Mouse (Mus musculus): ENCODE data around the gene Gjc1. TPM values are rescaled to one million over a fixed set of nuclear protein-coding genes. Genes with fewer than 3 reads are reported as not detected.

The Gjc1 gene
- polyA plus RNA-seq, 1 experiment from 2014 or later: 34.7 TPM

DNA sequence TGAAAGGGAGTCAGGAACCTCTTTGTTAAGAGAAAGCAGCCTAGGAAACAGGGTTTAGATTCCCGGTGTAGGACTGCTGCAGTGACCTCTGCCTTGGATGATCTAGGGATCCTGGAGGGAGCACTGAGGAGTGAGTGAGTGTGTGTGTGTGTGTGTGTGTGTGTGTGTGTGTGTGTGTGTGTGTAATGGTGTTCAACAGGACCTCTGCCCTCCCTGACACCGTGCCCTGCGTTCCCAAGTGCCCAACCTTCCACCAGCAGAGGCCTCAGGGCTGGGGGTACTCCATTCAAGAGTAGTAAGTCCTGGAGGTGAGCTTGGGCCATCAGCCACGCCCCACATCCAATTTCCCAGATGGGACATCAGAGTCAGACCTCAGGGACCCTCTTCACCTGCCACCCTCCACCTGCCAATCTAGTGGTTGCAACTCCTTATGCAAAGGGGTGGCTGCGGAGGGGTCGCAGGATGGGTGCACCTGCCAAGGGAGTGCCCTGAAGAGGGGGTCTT lies 58.6 kb downstream of the Gjc1 start:
- Histone ChIP-seq H3K9me3 (ENCODE audit: control insufficient read depth, low read length) (no peaks in the 10 kb centered on the region), H3K4me3 (ENCODE audit: low read depth, low read length) (peak overlapping the region; percentile 48), H3K36me3 (ENCODE audit: control insufficient read depth, insufficient read depth, low read length) (no peaks in the 10 kb centered on the region), H3K4me1 (ENCODE audit: control insufficient read depth, insufficient read depth, low read length) (peaks cover 18% of the 10 kb centered on the region), H3K27me3 (ENCODE audit: control insufficient read depth, insufficient read depth, low read length) (no peaks in the 10 kb centered on the region), H3K9ac (replicated peaks; ENCODE audit: low read depth, low read length) (peak overlapping the region; percentile 65), H3K27ac (ENCODE audit: low read depth, low read length) (peak overlapping the region; percentile 63; the same call in 1 of the 2 replicates), H3K4me2 (ENCODE audit: low read depth, low read length) (peak overlapping the region; percentile 62)
- WGBS: 5% methylated on average over 6 of the region's 6 CpGs
- peak; percentile 23; the same call in 1 of the 2 replicates for ATAC-seq (ENCODE audit: low read depth)

DNA sequence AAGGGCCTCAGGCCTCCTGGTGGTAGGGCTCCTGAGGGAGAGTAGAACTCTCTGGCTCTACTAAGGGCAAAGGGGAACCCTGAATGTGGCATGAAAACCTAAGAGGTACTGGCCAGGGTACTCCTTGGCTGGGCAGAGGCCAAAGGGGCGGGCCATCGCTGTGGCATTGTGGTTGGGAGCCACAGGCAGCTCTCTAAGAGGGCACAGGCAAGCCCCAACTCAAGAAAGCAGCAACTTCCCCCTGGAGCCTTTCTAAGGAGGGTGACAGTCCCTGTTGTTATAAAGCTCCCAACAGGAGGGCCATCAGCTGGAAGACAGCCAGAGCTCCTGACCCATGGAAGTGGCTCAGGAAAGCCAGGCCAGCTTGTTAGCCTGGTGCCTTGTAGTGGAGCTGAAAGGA lies 60.5 kb downstream of the Gjc1 start:
- Histone ChIP-seq H3K4me1 (ENCODE audit: control insufficient read depth, insufficient read depth, low read length) (peaks cover 22% of the 10 kb centered on the region), H3K27ac (ENCODE audit: low read depth, low read length) (no peak overlapping the region), H3K4me2 (ENCODE audit: low read depth, low read length) (no peak overlapping the region), H3K4me3 (ENCODE audit: low read depth, low read length) (no peak overlapping the region), H3K9me3 (ENCODE audit: control insufficient read depth, low read length) (no peaks in the 10 kb centered on the region), H3K9ac (replicated peaks; ENCODE audit: low read depth, low read length) (no peak overlapping the region), H3K27me3 (ENCODE audit: control insufficient read depth, insufficient read depth, low read length) (no peaks in the 10 kb centered on the region), H3K36me3 (ENCODE audit: control insufficient read depth, insufficient read depth, low read length) (no peaks in the 10 kb centered on the region)
- no peak for ATAC-seq (ENCODE audit: low read depth)
- WGBS: 77% methylated on average over 2 of the region's 2 CpGs

DNA sequence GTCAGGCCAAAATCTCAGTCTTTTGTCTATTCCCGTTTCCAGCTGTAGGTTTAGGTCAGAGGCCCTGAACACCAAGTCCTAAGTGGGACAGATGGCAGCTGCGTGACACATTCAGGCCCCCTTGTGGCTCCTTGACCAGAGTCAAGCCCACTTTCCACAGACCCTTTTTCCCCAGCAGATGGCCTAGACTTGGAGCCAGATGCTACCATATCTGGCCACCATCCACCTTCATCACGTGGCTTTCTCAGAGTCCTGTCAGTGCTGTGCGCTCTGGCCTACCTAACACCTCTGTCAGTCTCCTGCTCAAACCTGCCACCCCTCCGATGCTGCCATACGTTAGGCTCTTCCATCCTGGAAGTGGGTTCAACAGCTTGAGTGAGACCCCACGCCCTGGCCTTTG lies 64.1 kb downstream of the Gjc1 start:
- no peaks in the 10 kb centered on the region for H3K36me3 ChIP-seq (ENCODE audit: control insufficient read depth, insufficient read depth, low read length)
- no peak for ATAC-seq (ENCODE audit: low read depth)
- no peaks in the 10 kb centered on the region for H3K27me3 ChIP-seq (ENCODE audit: control insufficient read depth, insufficient read depth, low read length)
- H3K27ac ChIP-seq (ENCODE audit: low read depth, low read length): no peak overlapping the region
- H3K4me1 ChIP-seq (ENCODE audit: control insufficient read depth, insufficient read depth, low read length): peaks cover 12% of the 10 kb centered on the region; the same call in 1 of the 2 replicates
- no peak overlapping the region for H3K4me3 ChIP-seq (ENCODE audit: low read depth, low read length)
- WGBS: 80% methylated on average over 7 of the region's 7 CpGs
- no peak overlapping the region for H3K9ac ChIP-seq (replicated peaks; ENCODE audit: low read depth, low read length)
- H3K9me3 ChIP-seq (ENCODE audit: control insufficient read depth, low read length): no peaks in the 10 kb centered on the region
- no peak overlapping the region for H3K4me2 ChIP-seq (ENCODE audit: low read depth, low read length)

DNA sequence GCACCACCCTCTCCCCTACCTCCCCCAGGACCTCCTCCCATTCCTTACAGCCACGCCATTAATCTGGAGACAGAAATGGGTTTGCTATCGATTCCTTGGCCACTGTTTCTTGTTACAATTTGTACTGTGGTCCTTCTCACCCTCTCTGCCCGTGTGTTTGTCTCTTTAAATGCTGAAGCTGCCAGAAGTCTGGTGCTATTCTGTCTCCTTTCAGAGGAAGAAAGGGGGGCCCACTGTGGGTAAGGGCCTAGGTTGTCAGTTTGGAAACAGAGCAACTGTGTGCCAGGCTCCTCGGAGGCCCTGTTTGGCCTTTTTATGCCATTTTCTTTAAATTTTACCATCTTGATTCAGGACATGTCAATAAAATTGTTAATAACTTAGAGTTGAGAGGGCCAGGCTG lies 65.1 kb downstream of the Gjc1 start:
- H3K27me3 ChIP-seq (ENCODE audit: control insufficient read depth, insufficient read depth, low read length): no peaks in the 10 kb centered on the region
- no peak overlapping the region for H3K27ac ChIP-seq (ENCODE audit: low read depth, low read length)
- no peaks in the 10 kb centered on the region for H3K36me3 ChIP-seq (ENCODE audit: control insufficient read depth, insufficient read depth, low read length)
- no peak overlapping the region for H3K4me3 ChIP-seq (ENCODE audit: low read depth, low read length)
- H3K9me3 ChIP-seq (ENCODE audit: control insufficient read depth, low read length): no peaks in the 10 kb centered on the region
- peak overlapping the region; percentile 9; the same call in 1 of the 2 replicates for H3K4me2 ChIP-seq (ENCODE audit: low read depth, low read length)
- 18% methylated on average over 4 of the region's 4 CpGs for WGBS
- no peak for ATAC-seq (ENCODE audit: low read depth)
- H3K9ac ChIP-seq (replicated peaks; ENCODE audit: low read depth, low read length): no peak overlapping the region
- H3K4me1 ChIP-seq (ENCODE audit: control insufficient read depth, insufficient read depth, low read length): peaks cover 12% of the 10 kb centered on the region; the same call in 1 of the 2 replicates

DNA sequence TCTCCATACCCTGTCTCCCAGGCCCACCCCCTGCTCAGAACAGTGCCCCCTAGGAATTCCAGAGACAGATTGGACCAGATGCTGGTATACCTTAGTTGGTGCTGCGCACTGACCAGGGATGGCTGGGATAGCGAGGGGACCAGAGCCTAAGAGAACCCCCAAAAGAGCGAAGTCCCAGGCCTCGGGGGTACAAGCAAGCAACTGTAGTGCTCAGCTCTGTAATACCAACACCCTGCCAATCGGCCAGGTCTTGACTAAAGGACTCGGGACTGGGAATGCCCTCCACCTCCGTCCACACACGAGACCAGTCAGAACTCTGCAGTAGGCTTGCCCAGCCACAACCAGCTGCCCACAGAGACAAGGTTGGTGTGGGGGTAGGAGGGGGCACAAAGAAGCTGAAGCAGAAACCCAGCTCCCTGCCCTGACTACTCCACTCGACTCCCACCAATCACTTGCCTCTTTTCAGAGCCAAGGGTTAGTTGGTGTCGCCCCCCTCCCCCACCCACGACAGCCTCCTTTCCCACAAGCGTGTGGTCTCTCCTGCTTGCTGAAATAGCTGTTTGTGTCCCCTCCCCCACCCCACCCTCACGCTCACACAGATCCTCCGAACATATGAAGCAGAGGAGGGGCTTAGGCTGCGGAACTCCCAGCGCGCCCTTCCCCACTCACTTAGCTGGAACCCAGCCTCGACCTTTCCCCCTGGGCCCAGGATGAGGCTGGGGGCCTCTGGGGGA lies 65.7 kb downstream of the Gjc1 start:
- Histone ChIP-seq H3K27me3 (ENCODE audit: control insufficient read depth, insufficient read depth, low read length) (no peaks in the 10 kb centered on the region), H3K36me3 (ENCODE audit: control insufficient read depth, insufficient read depth, low read length) (no peaks in the 10 kb centered on the region), H3K4me1 (ENCODE audit: control insufficient read depth, insufficient read depth, low read length) (peaks cover 12% of the 10 kb centered on the region; the same call in 1 of the 2 replicates), H3K9ac (replicated peaks; ENCODE audit: low read depth, low read length) (no peak overlapping the region), H3K27ac (ENCODE audit: low read depth, low read length) (peak overlapping the region; percentile 29), H3K4me2 (ENCODE audit: low read depth, low read length) (peak overlapping the region; percentile 9; the same call in 1 of the 2 replicates), H3K9me3 (ENCODE audit: control insufficient read depth, low read length) (no peaks in the 10 kb centered on the region), H3K4me3 (ENCODE audit: low read depth, low read length) (no peak overlapping the region)
- peak; percentile 62; the same call in 1 of the 2 replicates for ATAC-seq (ENCODE audit: low read depth)
- WGBS: 30% methylated on average over 18 of the region's 18 CpGs

DNA sequence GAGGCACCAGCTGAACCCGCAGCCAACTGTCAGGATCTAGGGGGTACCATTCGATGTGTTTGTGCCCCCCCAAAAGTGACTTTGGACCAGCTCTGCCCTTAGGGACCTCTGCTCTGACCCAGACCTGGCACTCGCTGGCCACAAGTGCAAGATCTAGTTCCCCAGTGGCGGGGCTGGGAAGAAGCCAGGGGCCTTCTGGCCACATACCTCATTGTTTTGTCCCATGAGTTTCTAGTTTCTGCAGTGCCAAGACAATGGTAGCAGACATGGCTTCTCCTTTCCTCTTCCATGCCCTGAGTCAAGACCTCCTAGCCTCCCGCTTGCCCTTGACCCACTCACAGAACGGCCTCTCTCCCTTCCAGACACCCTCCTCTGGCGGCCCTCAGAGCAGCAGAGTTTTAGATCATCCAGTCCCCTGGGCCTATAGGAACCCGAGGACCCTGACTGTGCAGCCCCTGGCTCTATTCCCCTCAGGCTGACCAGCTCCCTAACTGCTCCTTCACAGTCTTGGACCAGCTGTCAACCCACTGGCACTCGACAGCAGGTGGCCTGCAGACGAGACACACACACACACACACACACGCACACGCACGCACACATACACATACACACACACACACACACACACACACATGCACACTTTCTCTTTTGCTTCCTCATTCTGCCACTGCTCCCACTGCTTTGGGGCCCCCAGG lies 66.5 kb downstream of the Gjc1 start:
- Histone ChIP-seq H3K36me3 (ENCODE audit: control insufficient read depth, insufficient read depth, low read length) (no peaks in the 10 kb centered on the region), H3K9ac (replicated peaks; ENCODE audit: low read depth, low read length) (no peak overlapping the region), H3K4me3 (ENCODE audit: low read depth, low read length) (no peak overlapping the region), H3K4me2 (ENCODE audit: low read depth, low read length) (no peak overlapping the region), H3K9me3 (ENCODE audit: control insufficient read depth, low read length) (no peaks in the 10 kb centered on the region), H3K27ac (ENCODE audit: low read depth, low read length) (peak overlapping the region; percentile 29), H3K27me3 (ENCODE audit: control insufficient read depth, insufficient read depth, low read length) (no peaks in the 10 kb centered on the region), H3K4me1 (ENCODE audit: control insufficient read depth, insufficient read depth, low read length) (peaks cover 12% of the 10 kb centered on the region; the same call in 1 of the 2 replicates)
- WGBS: 63% methylated on average over 13 of the region's 13 CpGs
- ATAC-seq (ENCODE audit: low read depth): no peak

DNA sequence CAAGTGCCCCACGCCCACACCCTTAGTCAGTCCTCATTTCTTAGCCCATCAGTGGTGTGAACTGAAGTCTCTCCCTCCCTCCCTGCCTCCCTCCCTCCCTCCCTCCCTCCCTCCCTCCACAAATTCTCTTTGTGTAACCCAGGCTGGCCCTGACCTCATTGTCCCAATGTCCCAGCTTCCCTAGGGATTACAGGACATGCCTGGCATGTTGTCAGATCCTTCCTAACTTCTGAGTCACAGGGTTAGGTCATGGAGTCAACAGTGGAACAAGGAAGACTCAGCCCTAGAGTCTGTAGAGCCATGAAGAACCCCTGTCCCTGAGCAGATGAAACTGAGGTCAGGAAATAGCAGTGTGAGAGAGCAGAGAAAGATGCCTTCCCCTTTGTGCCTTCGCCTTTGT lies 69.8 kb downstream of the Gjc1 start:
- Histone ChIP-seq H3K27me3 (ENCODE audit: control insufficient read depth, insufficient read depth, low read length) (no peaks in the 10 kb centered on the region), H3K9me3 (ENCODE audit: control insufficient read depth, low read length) (no peaks in the 10 kb centered on the region), H3K4me3 (ENCODE audit: low read depth, low read length) (no peak overlapping the region), H3K9ac (replicated peaks; ENCODE audit: low read depth, low read length) (no peak overlapping the region), H3K4me1 (ENCODE audit: control insufficient read depth, insufficient read depth, low read length) (peaks cover 12% of the 10 kb centered on the region; the same call in 1 of the 2 replicates), H3K4me2 (ENCODE audit: low read depth, low read length) (no peak overlapping the region), H3K36me3 (ENCODE audit: control insufficient read depth, insufficient read depth, low read length) (no peaks in the 10 kb centered on the region), H3K27ac (ENCODE audit: low read depth, low read length) (no peak overlapping the region)
- WGBS: 96% methylated on average over 2 of the region's 2 CpGs
- no peak for ATAC-seq (ENCODE audit: low read depth)
